Mouse (Mus musculus): Measurements from ENCODE around the gene Fam3c. TPM values are rescaled to one million over a fixed set of nuclear protein-coding genes. Genes with fewer than 3 reads are reported as not detected.

The Fam3c gene
- total RNA-seq (2021) = 10 to 100 TPM; 52.3 to 53.1 TPM
- long read RNA-seq, experiment 1, transcript Fam3c-205 (10 exons, 2,826 nt) = major isoform, 37 of 40 reads
- long read RNA-seq, experiment 1, partial matches to known transcripts = 0 of 40 reads
- long read RNA-seq, experiment 1, other reads (novel, unspliced or antisense) = 3 of 40 reads
- long read RNA-seq, experiment 2, transcript Fam3c-205 (10 exons, 2,826 nt) = major isoform, 93 of 105 reads
- long read RNA-seq, experiment 2, partial matches to known transcripts = 1 of 105 reads
- long read RNA-seq, experiment 2, other reads (novel, unspliced or antisense) = 10 of 105 reads

GRCm38 (mm10) chr6:22356086-22356507, at the start of gene Fam3c:
Gene Fam3c, minus strand, starts transcription at chr6:22356243.
- peak; percentile 99 for DNase-seq (ENCODE audit: low spot score in 2 of 2)

GRCm38 (mm10) chr6:22405021-22405420, 49.0 kb upstream of the Fam3c start:
- no peak for DNase-seq (ENCODE audit: low spot score in 2 of 2)

- no peak for DNase-seq (ENCODE audit: low spot score in 2 of 2)
Measured at GRCm38 (mm10) chr6:22403736-22404135, 47.7 kb upstream of the Fam3c start.

- no peak for DNase-seq (ENCODE audit: low spot score in 2 of 2)
Measured at GRCm38 (mm10) chr6:22403317-22403716, 47.3 kb upstream of the Fam3c start.

GRCm38 (mm10) chr6:22402548-22403164, 46.6 kb upstream of the Fam3c start:
- no peak for DNase-seq (ENCODE audit: low spot score in 2 of 2)

- no peak for DNase-seq (ENCODE audit: low spot score in 2 of 2)
Measured at GRCm38 (mm10) chr6:22402037-22402436, 46.0 kb upstream of the Fam3c start.

- no peak for DNase-seq (ENCODE audit: low spot score in 2 of 2)
Measured at GRCm38 (mm10) chr6:22398079-22398774, 42.2 kb upstream of the Fam3c start.

GRCm38 (mm10) chr6:22395207-22395606, 39.2 kb upstream of the Fam3c start:
- no peak for DNase-seq (ENCODE audit: low spot score in 2 of 2)

GRCm38 (mm10) chr6:22390654-22391365, 34.8 kb upstream of the Fam3c start:
- DNase-seq (ENCODE audit: low spot score in 2 of 2) = no peak

GRCm38 (mm10) chr6:22385254-22385870, 29.3 kb upstream of the Fam3c start:
- no peak for DNase-seq (ENCODE audit: low spot score in 2 of 2)

GRCm38 (mm10) chr6:22380269-22380668, 24.2 kb upstream of the Fam3c start:
- DNase-seq (ENCODE audit: low spot score in 2 of 2) = no peak

GRCm38 (mm10) chr6:22379831-22380230, 23.8 kb upstream of the Fam3c start:
- DNase-seq (ENCODE audit: low spot score in 2 of 2) = no peak

- no peak for DNase-seq (ENCODE audit: low spot score in 2 of 2)
Measured at GRCm38 (mm10) chr6:22378462-22378861, 22.4 kb upstream of the Fam3c start.

GRCm38 (mm10) chr6:22374791-22375190, 18.7 kb upstream of the Fam3c start:
- DNase-seq (ENCODE audit: low spot score in 2 of 2) = no peak

- no peak for DNase-seq (ENCODE audit: low spot score in 2 of 2)
Measured at GRCm38 (mm10) chr6:22373476-22373875, 17.4 kb upstream of the Fam3c start.

GRCm38 (mm10) chr6:22366977-22367376, 10.9 kb upstream of the Fam3c start:
- DNase-seq (ENCODE audit: low spot score in 2 of 2) = no peak

GRCm38 (mm10) chr6:22363590-22363989, 7.5 kb upstream of the Fam3c start:
- DNase-seq (ENCODE audit: low spot score in 2 of 2) = no peak

- DNase-seq (ENCODE audit: low spot score in 2 of 2) = no peak
Measured at GRCm38 (mm10) chr6:22361941-22362340, 5.9 kb upstream of the Fam3c start.

GRCm38 (mm10) chr6:22359019-22359418, 3.0 kb upstream of the Fam3c start:
- DNase-seq (ENCODE audit: low spot score in 2 of 2) = no peak

GRCm38 (mm10) chr6:22357351-22357750, 1.3 kb upstream of the Fam3c start:
- DNase-seq (ENCODE audit: low spot score in 2 of 2) = no peak

Data from adrenal gland, adult 18-20 months (tissue).